Mouse (Mus musculus): Measurements from ENCODE around the gene Ube2q1. TPM values are rescaled to one million over a fixed set of nuclear protein-coding genes. Genes with fewer than 3 reads are reported as not detected.

The Ube2q1 gene
- 42.1 and 53.0 TPM in 2 replicates for polyA plus RNA-seq (2012)

DNA sequence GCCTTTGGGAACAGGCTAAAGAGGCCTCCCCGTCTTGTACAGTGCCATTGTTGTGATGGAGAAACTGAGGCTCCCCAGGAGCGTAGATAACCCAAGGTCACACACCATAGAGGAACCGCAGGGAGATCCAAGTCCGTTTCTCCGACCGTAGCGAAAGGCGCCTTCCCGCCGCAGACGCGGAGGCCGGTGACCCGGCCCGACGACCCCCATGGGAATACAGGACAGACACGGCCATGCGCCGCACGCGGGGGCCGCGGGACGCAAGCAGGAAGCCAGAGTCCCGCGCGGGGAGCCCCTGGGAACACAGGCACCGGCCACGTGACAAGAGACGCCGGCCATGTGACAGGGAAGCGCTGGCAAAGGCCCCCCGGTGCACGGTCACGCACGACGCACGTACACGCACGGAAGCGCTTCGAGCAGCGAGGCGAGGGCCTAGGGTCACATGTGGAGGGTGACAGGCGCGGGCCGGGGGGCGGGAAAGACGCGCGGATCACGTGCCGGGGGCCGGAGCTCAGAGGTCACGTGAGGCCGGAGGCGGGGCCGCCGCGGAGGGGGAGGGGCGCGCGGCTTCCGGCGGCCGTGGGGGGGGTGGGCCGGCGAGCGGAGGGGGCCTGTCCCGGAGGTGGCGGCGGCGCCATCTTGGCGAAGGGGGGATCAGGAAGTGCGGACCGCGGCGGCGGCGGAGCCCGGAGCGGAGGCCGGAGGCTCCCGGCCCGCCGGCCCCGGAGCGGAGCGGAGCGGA, at the start of gene Ube2q1:
Ube2q1 (plus strand) TSS at position 649 of the 742 bp plus-strand sequence.
- TF ChIP-seq GATA1 (IDR thresholded peaks at IDR 0.05; ENCODE audit: low read length), result no peak

DNA sequence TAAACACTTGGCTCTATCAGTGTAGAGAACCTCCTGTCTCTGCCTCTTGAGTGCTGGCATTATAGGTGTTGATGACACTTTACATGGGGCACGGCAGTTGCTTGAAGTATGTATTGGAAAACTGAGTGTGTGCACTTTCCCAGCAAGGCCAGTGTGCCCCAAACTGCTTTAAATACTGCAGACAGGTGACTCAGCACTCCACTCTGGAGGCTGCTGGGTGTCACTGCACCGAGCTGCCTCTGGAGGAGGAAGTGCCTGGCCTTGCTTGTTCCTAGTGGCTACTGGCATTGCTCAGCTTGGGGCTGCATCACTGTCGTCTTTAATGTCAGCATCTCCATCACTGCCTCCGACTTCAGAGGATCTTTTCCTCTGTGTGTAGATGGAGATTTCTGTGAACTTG, 46.4 kb upstream of the Ube2q1 start:
- no peak for TF ChIP-seq GATA1 (IDR thresholded peaks at IDR 0.05; ENCODE audit: low read length)

DNA sequence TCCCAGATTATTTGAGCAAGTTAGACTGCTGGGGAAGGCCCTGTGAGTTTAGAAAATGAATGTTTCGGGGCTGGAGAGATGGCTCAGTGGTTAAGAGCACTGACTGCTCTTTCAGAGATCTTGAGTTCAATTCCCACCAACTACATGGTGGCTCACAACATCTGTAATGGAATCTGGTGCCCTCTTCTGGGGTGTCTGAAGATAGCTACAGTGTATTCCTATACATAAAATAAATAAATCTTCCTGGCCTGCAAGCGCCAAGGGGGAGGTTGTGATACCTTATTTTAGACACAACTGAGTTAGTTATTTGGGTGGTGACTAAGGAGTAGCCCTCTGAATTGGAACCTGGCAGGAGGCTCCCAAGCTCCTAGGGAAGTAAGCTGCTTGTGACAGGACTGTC, 44.6 kb upstream of the Ube2q1 start:
- TF ChIP-seq GATA1 (IDR thresholded peaks at IDR 0.05; ENCODE audit: low read length), result no peak

DNA sequence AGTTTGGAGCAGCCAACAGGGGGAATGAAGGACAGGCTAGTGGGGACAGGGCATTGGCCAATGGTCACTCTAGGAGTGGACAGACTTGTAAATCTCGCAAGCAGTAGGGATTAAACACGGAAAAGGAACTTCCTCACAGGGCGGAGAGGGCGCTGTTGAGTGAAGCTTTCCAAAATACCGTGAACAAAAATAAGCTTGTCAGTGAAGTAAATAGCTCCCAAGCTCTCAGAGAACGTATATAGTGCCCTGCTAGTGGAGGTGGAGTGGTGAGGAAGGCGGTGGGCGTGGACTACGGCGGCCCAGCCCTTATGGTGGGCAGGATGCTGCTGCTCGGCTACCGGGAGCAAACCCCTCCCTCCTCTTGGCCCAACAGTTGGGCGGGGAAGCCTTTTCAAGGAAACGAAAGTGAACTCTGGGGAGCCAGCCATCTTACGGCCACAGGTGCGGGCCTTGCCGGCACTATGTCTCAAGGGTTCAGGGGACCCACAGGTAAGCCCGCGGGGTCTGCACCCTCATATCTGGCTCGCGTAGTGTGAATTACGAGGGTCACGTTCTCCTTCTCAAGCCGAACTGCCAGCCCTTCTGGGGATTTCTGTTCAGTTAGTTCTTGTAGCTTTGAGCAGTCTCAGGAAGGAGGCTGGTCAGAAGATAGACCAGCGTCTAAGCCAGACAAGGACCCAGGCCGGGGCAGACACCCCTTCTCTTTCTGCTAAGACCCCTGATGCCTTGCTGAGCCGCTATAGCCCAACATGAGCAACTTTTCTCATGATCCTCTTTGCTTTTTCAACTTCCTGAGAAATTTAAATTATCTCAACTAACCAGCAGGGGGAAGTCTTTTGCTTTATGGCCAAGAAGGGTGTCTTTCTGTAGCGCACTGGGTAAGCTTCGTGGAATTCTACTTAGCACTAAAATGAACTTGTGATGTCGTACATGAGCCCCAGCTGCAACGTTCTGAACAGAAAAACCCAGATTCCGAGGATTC, 42.8 kb upstream of the Ube2q1 start:
- TF ChIP-seq GATA1 (IDR thresholded peaks at IDR 0.05; ENCODE audit: low read length), result no peak

DNA sequence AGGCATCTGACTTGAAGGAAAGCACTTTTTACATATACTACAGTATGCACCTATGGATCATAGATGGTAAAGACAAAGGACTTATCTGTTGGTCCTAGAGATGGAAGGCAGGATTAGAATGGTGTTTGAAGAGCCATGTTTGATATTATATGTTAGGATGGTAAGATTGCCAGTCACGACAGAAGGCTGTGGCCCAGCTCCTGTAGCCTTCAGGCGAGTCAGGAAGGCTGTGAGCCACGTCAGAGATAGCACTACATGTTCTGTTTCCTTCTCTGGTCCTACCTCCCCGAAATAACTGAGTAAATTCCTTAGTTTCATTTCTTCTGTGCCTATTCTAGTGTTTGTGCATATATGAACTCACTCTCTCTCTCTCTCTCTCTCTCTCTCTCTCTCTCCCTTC, 41.3 kb upstream of the Ube2q1 start:
- no peak for TF ChIP-seq GATA1 (IDR thresholded peaks at IDR 0.05; ENCODE audit: low read length)

DNA sequence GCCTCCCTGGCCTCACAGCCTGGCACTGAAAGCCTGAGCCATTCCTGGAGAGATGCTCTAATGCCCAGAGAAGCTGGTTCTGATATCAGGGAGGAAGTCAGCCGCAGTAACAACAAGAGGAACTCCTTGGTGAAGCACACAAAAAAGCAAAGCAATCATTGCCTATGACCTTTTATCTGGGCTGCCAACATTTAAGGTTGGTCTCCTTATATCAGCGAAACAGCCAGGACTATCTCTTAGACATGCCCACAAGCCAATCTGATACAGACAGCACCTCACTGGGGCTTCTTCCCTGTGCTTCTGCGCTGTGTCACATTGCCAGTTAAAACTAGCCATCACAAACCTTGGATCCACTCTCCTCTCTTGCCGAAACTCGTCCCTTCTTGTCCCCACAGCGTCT, 34.9 kb upstream of the Ube2q1 start:
- TF ChIP-seq GATA1 (IDR thresholded peaks at IDR 0.05; ENCODE audit: low read length), result peak; percentile 14

DNA sequence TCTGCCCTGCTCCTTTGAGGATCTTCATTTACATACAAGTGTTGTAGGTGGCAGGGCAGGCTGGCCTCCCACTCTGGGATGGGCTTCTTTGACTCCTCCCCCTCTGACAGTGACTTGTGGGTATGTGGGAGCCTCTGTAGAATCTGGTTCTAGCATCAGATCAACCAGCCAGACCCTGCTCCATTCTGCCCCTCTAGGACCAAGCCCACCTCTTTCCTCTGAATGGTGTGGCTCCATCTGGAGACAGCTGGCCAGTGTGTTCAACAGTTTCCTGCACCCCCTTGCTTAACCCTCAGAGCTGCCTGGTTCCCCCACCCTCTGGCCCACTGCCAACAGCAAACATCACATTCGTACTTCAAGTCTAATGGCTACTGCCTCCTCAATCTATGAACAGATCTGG, 21.1 kb upstream of the Ube2q1 start:
- TF ChIP-seq GATA1 (IDR thresholded peaks at IDR 0.05; ENCODE audit: low read length), result no peak

DNA sequence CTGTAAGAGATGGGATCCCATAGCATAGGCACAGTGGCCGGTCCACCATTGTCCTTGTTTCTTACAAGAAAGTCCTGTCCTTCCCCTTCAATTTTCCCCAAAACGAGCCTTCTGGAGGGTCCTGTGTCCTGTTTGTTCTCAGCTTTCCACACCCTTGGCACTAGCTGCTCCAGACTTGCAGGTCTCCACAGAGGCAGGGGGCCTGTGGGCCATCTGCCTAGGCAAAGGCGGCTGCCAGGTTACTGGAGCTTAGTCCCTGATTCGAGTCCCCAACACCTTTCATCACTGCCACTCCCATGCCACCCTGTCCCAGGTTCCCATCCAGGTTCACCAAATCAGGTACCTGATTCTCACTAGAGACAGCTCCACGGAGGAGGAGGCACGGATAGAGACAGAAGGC, 18.1 kb upstream of the Ube2q1 start:
- no peak for TF ChIP-seq GATA1 (IDR thresholded peaks at IDR 0.05; ENCODE audit: low read length)

DNA sequence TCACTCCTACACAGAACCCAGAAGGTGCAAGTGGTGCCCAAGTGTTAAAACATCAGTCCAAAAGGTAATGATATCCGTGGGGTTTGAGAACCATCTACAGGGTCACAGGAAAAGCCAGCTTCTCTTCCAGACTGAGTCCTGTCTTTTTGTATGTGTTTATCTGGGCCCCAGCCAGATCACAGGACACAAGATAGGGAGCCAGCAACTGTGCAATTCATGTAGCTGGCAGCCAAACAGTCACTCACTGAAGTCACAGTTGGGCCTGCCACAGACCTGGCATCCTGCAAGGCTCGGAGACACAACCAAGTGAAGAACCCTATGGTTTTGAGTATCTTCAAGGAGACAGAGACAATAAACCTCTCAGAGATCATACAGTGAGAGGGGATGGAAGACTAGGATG, 15.6 kb upstream of the Ube2q1 start:
- TF ChIP-seq GATA1 (IDR thresholded peaks at IDR 0.05; ENCODE audit: low read length), result no peak

DNA sequence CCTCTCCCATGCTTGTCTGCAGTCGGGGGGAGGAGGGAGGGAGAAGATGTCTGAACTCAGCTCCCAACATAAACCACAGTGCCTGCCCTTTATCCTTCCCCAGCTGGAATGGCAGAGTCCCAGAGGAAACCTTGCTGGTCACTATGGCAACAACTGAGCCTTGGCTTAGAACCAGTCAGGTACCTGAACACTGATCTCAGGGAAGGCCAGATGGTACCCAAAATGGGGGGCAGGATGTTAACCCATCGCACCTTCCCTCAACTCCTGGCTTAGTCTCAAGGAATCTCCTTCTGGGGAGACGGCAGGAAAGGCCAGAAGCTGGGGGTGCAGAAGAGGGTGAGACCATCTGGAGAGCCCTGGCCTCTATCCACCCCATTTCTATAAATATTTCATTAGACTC, 13.6 kb upstream of the Ube2q1 start:
- TF ChIP-seq GATA1 (IDR thresholded peaks at IDR 0.05; ENCODE audit: low read length), result no peak

DNA sequence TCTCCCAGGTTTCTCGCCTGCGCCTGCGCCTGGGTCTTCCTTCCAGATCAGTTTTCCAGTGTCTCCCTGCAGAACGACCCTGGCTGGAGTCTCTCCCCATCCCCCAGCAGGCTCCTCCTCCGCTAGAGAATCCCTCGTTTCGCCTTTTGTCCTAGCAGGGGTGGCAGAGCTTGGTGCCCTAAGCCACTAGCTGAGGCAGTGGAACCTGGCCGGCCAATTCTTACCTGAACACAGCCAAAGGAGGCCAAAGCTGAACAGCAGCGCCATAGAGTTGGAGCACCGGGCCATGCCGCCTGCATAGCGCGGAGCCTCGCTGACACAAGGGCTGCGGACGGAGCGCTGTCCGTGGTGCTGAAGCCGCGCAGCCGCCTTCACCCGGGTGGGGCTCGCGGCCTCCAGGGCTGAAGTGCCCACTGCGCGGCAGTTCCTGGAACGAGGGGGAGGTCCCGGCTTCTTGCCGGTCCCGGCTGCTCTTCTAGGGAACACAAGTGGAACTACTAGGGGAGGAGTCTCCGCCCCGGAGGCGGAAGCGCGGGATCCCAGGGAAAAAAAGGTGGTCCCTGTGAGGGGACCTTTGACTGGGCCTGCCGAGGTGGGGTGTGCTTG, 9.2 kb upstream of the Ube2q1 start, which contains the start of gene Chrnb2:
Chrnb2 (minus strand) TSS at position 514 of the 606 bp plus-strand sequence.
- no peak for TF ChIP-seq GATA1 (IDR thresholded peaks at IDR 0.05; ENCODE audit: low read length)

DNA sequence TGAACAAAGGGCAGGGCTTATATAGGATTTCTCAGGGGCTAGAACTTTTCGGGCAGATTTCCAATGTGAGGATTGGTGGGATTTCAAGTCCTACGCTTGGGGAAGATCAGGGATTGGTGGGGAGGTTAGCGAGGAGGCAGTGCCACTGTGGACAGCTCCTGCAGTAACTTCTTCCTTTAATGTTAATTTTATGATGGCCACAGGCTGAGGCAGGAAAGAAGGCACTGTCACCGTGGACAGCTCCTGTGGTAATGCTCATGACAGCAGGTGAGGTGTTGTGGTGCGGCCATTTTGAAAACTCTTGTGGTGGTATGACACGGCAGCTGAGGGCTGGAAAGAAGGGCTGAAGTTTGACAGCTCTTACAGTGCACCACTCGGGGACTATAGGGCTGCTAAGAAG, 3.8 kb upstream of the Ube2q1 start:
- no peak for TF ChIP-seq GATA1 (IDR thresholded peaks at IDR 0.05; ENCODE audit: low read length)

DNA sequence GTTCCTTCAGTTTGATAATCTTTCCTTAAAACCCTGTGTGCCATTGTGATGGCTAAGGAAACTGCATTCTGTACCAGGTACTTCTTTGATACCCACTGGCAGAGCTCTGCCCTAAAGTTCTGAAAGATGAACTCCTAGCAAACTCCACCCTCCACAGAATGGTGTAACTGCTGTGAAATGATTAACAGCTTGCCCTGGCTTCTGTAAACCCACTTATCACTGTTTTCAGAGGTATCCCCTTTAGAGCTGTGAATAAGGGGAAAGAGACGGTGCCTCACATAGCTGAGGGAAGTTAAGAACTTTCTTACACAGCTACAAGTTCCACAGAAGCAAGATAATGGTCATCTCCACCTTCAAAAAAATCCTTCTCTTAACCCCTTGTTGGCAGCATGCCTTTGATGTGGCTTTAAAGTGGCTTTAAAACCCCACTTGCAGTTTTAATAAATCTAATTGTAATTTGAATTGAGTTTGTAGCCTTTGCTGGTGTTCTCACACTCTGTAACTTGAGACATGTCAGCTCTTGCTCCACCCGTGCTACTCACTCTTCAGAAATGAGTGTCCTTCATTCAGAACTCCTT, 2.9 kb upstream of the Ube2q1 start:
- TF ChIP-seq GATA1 (IDR thresholded peaks at IDR 0.05; ENCODE audit: low read length), result no peak

DNA sequence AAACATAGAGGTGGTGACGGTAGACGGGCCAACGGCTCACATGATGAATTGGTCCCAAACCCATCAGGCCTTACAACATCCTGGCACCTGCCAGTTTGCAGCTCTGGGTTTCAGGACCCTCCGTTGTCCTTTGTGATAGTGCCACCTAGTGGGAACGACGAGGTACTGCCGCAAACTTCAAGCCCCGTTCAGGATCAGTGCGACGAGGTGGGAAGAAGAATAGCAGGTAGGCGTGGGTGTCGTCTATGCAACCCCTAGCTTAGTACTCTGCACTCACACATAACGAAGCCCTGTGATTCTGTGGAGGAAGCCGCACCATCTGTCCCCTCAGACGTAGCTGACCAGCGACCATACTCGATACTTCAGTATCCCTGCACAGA, 838 bp upstream of the Ube2q1 start:
- TF ChIP-seq GATA1 (IDR thresholded peaks at IDR 0.05; ENCODE audit: low read length), result no peak

DNA sequence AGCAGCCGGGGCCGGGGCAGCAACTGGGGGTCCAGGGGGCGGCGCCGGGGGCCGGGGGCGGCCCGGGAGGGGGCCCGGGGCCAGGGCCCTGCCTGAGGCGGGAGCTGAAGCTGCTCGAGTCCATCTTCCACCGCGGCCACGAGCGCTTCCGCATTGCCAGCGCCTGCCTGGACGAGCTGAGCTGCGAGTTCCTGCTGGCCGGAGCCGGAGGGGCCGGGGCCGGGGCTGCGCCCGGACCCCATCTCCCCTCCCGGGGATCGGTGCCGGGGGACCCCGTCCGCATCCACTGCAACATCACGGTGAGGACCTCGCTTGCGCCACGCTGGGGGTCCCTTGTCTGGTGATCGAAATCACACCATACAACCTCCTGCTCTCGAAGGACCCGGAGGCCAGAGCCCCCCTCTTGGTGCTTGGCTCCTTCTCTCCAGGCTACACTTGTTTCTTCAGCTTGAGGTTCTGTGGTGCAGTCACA, 360 bp downstream of the Ube2q1 start:
- no peak for TF ChIP-seq GATA1 (IDR thresholded peaks at IDR 0.05; ENCODE audit: low read length)
